Mouse (Mus musculus) kidney, adult 2 months (tissue): ENCODE data around the gene Ovol2. TPM values are rescaled to one million over a fixed set of nuclear protein-coding genes. Genes with fewer than 3 reads are reported as not detected.

Experiments used
- DNase-seq: peaks from one replicate; pipeline ENCODE4 v3.0.0; 2021
- H3K27ac ChIP-seq: fragments of 200-500 bp; 2 replicates; pipeline ENCODE4 v1.5.1; 2012; ENCODE audit warnings: low read depth, low read length, control low read depth, inconsistent platforms; ENCODE audit not compliant: insufficient read depth
- H3K27me3 ChIP-seq: fragments of 200-500 bp; replicated peaks from 2 replicates; pipeline ENCODE4 v1.6.1; 2012; ENCODE audit warnings: mild to moderate bottlenecking, moderate library complexity, low read length, inconsistent platforms; ENCODE audit not compliant: control insufficient read depth, insufficient read depth
- H3K36me3 ChIP-seq: fragments of 200-500 bp; 2 replicates; pipeline ENCODE4 v1.6.1; 2012; ENCODE audit warnings: mild to moderate bottlenecking, moderate library complexity, low read length, inconsistent platforms; ENCODE audit not compliant: control insufficient read depth, insufficient read depth
- H3K4me1 ChIP-seq: fragments of 200-500 bp; 2 replicates; pipeline ENCODE4 v1.6.1; 2011; ENCODE audit warnings: low read length; ENCODE audit not compliant: control insufficient read depth, insufficient read depth
- H3K4me3 ChIP-seq: fragments of 200-500 bp; 2 replicates; pipeline ENCODE4 v1.5.1; 2011; ENCODE audit warnings: mild to moderate bottlenecking, low read depth, low read length, control low read depth; ENCODE audit not compliant: insufficient read depth
- CTCF ChIP-seq: fragments of 200-500 bp; conservative IDR thresholded peaks from 2 replicates; pipeline ENCODE4 v1.5.1; 2011; ENCODE audit warnings: low read depth, mild to moderate bottlenecking, control low read depth, low read length, moderate library complexity, mixed read lengths; ENCODE audit not compliant: insufficient read depth, insufficient read length
- POLR2A ChIP-seq: fragments of 200-500 bp; IDR thresholded peaks from one replicate; pipeline ENCODE4 v1.6.1; 2011; ENCODE audit warnings: low read depth, low read length, control low read depth
- WGBS: fragments of 180-500 bp; shearing (Covaris S2); methylation state at CpG from one replicate; pipeline ENCODE4 v1.1.7; 2018; 5-methylcytosine and 5-hydroxymethylcytosine counted together
- polyA plus RNA-seq: library from polyadenylated mRNA; depleted of rRNA; stranded (reverse); fragments of >200 nt; gene quantifications from 2 replicates; pipeline ENCODE4 v1.2.3, GENCODE M21; 2012

Ovol2 gene
- polyA plus RNA-seq, 1 experiment: 2.1 TPM

DNA sequence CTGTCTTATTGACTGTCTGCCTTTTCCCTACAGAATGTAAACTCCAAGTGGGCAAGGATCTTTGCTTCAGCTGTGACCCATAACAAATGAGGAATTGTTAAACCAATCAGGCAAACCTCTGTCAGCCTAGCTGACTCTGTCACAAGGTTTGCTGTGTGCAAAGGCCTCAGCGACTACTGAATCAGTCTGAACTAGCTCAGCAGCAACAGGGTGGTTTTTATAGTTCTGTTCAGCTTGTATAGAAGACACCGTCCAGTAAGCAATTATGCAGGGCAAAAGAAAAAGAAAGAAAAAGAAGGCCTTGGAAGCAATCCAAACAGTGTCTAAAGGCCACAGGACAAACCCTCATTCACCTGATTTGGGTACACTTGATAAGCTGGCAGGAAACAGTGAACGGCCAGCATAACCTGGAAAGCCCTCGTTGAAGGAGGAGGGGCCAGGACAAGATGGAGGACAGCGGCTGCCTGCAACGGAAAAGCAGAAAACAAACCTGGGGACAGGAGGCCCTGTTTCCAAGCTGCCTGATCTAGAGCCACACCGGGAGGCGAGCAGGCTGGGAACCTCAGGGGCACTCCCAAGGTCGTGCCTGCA, 36.7 kb downstream of the Ovol2 start:
- Histone ChIP-seq H3K27ac (peak overlapping the region; percentile 19; the same call in 1 of the 2 replicates), H3K36me3 (no peaks in the 10 kb centered on the region), H3K4me3 (no peak overlapping the region), H3K27me3 (no peaks in the 10 kb centered on the region), H3K4me1 (no peaks in the 10 kb centered on the region)
- DNase-seq: peak; percentile 21
- 37% methylated on average over 9 of the region's 9 CpGs for WGBS
- no peak for TF ChIP-seq CTCF
- no peak for TF ChIP-seq POLR2A

DNA sequence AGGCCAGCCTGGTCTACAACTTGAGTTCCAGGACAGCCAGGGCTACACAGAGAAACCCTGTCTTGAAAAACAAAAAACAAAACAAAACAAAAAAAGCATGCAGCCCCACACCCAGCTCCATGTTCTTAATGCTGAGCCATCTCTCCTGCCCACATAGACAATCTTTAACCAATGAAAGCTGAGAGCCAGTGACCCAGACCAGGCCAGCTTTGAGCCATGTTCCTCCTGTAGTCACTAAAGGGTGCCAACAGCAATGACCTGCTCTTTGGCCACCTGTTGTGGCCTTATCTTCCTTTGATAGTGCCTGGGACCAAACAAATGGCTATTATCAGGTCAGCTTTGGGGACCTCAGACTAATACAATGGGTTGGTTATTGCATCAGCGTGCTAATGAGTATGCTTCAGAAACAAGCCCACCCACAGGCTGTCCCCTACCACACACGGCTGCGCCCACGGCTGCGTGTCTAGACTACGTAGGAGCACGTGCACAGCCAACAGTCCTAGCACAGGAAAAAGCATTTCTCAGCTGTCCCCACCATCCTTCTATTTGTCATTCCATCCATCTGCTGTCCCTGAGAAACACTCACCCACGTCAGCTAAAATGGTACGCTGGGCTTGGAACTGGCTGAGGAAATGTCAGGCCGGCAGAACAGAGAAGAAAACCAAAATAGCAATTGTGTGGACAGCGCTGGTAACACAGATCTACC, 40.2 kb downstream of the Ovol2 start:
- Histone ChIP-seq H3K27me3 (no peaks in the 10 kb centered on the region), H3K4me3 (no peak overlapping the region), H3K4me1 (no peaks in the 10 kb centered on the region), H3K36me3 (no peaks in the 10 kb centered on the region), H3K27ac (no peak overlapping the region)
- WGBS: 88% methylated on average over 11 of the region's 11 CpGs
- no peak for TF ChIP-seq POLR2A
- no peak for TF ChIP-seq CTCF
- DNase-seq: peak; percentile 66

DNA sequence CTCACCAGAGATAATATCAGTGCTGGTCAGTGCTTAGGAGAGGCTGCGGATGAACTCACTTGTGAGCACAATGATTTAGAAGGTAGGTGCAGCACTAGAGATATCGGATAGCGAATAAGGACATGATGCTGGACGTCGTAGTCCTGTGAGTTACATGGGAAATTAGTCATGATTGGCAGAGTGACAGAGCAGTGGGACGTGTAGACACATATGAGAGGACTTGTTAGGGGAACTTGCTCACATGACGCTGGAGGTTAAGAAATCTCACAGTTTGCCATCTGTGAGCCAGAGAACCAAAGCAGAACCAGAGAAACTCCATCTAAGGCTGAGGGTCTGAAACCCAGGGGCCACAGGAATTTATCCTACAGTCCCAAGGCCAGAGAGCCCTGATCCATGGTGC, 41.6 kb downstream of the Ovol2 start:
- 80% methylated on average over 7 of the region's 7 CpGs for WGBS
- Histone ChIP-seq H3K4me1 (no peaks in the 10 kb centered on the region), H3K27me3 (no peaks in the 10 kb centered on the region), H3K36me3 (no peaks in the 10 kb centered on the region), H3K4me3 (no peak overlapping the region), H3K27ac (no peak overlapping the region)
- DNase-seq: no peak
- TF ChIP-seq POLR2A (no peak), CTCF (no peak)

- no peak overlapping the region for H3K4me3 ChIP-seq
- H3K27ac ChIP-seq: no peak overlapping the region
- TF ChIP-seq POLR2A (no peak), CTCF (no peak)
- H3K27me3 ChIP-seq: no peaks in the 10 kb centered on the region
- DNase-seq: no peak
- 80% methylated on average over 3 of the region's 3 CpGs for WGBS
- peaks cover 3% of the 10 kb centered on the region; the same call in 1 of the 2 replicates for H3K4me1 ChIP-seq
- H3K36me3 ChIP-seq: no peaks in the 10 kb centered on the region; the same call in 1 of the 2 replicates
Observed at GRCm38 (mm10) chr2:144281417-144281816, 50.5 kb downstream of the Ovol2 start.

- H3K36me3 ChIP-seq: no peaks in the 10 kb centered on the region; the same call in 1 of the 2 replicates
- WGBS: 75% methylated on average over 3 of the region's 3 CpGs
- TF ChIP-seq POLR2A (no peak), CTCF (no peak)
- no peak overlapping the region for H3K4me3 ChIP-seq
- no peaks in the 10 kb centered on the region for H3K27me3 ChIP-seq
- H3K4me1 ChIP-seq: peaks cover 3% of the 10 kb centered on the region; the same call in 1 of the 2 replicates
- no peak for DNase-seq
- no peak overlapping the region for H3K27ac ChIP-seq
Observed at GRCm38 (mm10) chr2:144280568-144280967, 51.4 kb downstream of the Ovol2 start.

GRCm38 (mm10) chr2:144279742-144280141, 52.2 kb downstream of the Ovol2 start:
- TF ChIP-seq CTCF: no peak
- TF ChIP-seq POLR2A: no peak
- H3K4me1 ChIP-seq: peaks cover 3% of the 10 kb centered on the region; the same call in 1 of the 2 replicates
- peak; percentile 95 for DNase-seq
- H3K36me3 ChIP-seq: no peaks in the 10 kb centered on the region; the same call in 1 of the 2 replicates
- WGBS: 21% methylated on average over 5 of the region's 5 CpGs
- no peak overlapping the region for H3K27ac ChIP-seq
- H3K4me3 ChIP-seq: no peak overlapping the region
- H3K27me3 ChIP-seq: no peaks in the 10 kb centered on the region

DNA sequence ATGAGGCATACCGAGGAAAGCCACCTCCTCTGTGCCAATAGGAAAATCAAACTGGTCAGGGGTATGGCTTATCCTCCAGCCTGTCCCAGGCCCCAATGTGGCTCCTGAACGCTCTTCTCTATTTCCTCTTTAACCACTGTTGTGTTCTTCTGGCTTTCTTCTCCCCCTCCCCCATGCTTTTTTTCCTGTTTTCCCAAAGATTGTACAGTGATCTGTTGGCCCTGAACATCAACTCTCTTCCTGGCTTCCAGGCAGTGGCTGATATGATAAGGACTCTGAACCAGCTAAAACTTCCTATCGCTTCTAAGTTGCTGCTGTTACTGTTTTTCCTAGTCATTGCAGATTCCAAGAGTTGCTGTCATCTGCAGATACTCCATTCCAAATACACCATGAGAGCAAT, 55.1 kb downstream of the Ovol2 start:
- TF ChIP-seq CTCF (no peak), POLR2A (no peak)
- Histone ChIP-seq H3K36me3 (no peaks in the 10 kb centered on the region; the same call in none of the 2 replicates), H3K27me3 (no peaks in the 10 kb centered on the region), H3K4me3 (no peak overlapping the region), H3K27ac (no peak overlapping the region), H3K4me1 (peaks cover 3% of the 10 kb centered on the region; the same call in 1 of the 2 replicates)
- 86% methylated on average over 3 of the region's 3 CpGs for WGBS
- DNase-seq: no peak
